Mouse (Mus musculus): ENCODE measurements around the gene Ucp3. TPM values are rescaled to one million over a fixed set of nuclear protein-coding genes. Genes with fewer than 3 reads are reported as not detected.

Ucp3 gene
- total and polyA plus RNA-seq, 3 experiments: 0.13 TPM; not detected in 2

DNA sequence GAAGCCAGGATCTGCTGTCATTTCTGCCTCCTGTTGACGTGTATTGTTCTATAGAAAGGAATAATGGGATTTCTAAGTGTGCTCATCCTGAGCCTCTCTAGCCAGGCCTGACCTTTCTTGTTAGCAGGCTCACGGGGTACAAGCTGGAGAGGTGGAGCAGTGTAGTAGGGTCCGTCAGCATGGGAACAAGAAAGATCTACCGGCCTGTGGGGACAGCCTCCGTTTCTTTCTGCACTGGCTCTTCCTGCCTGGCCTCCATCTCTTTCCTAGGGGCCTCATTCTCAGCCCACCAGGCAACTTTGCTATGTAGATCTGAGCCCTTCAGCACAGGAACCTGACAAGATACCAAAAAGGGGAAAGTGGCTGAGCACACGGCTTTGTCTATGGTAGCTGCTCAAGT is 4.0 kb upstream of the Ucp3 start:
- TF ChIP-seq UBTF (IDR thresholded peaks at IDR 0.05; ENCODE audit: low read depth, low read length) (no peak), ZKSCAN1 (IDR thresholded peaks at IDR 0.05; ENCODE audit: borderline replicate concordance, low read depth, low read length) (no peak), PAX5 (IDR thresholded peaks at IDR 0.05; ENCODE audit: low read length) (no peak), GABPA (IDR thresholded peaks at IDR 0.05; ENCODE audit: insufficient replicate concordance, low read depth, low read length) (no peak), IRF4 (IDR thresholded peaks at IDR 0.05; ENCODE audit: low read depth, low read length) (no peak), CTCF (conservative IDR thresholded peaks at IDR 0.05 in 1 of 2, IDR thresholded peaks at IDR 0.05 in 1 of 2; ENCODE audit: low read depth in 2 of 2, low read length in 2 of 2) (no peak), MYC (IDR thresholded peaks at IDR 0.05; ENCODE audit: low read depth, low read length) (no peak), RCOR1 (conservative IDR thresholded peaks at IDR 0.05; ENCODE audit: low read depth, low read length) (no peak), POLR2AphosphoS2 (IDR thresholded peaks at IDR 0.05; ENCODE audit: low read depth, low read length) (no peak), CHD1 (IDR thresholded peaks at IDR 0.05; ENCODE audit: low read depth, low read length) (no peak), MXI1 (IDR thresholded peaks at IDR 0.05; ENCODE audit: low read depth, low read length) (no peak), CHD2 (IDR thresholded peaks at IDR 0.05; ENCODE audit: low read length) (no peak), ZNF384 (IDR thresholded peaks at IDR 0.05; ENCODE audit: low read depth, low read length) (no peak), E2F4 (IDR thresholded peaks at IDR 0.05; ENCODE audit: insufficient replicate concordance, low read depth, low read length) (no peak)
- Histone ChIP-seq H3K79me2 (replicated peaks; ENCODE audit: control insufficient read depth, extremely low read depth, insufficient read depth, poor library complexity, severe bottlenecking) (no peaks in the 10 kb centered on the region), H3K9ac (ENCODE audit: insufficient read depth, low read depth) (no peak overlapping the region), H3K27me3 (replicated peaks) (no peaks in the 10 kb centered on the region), H3K27ac (ENCODE audit: insufficient read depth, low read depth) (no peak overlapping the region), H3K4me3 (replicated peaks in 1 of 3; ENCODE audit: low read depth in 2 of 3, low read length in 2 of 3, poor library complexity in 1 of 3) (no peak overlapping the region), H3K4me2 (ENCODE audit: insufficient read depth, low read depth, poor library complexity, severe bottlenecking) (no peak overlapping the region), H3K36me3 (replicated peaks in 1 of 2; ENCODE audit: control insufficient read depth in 1 of 2, insufficient read depth in 1 of 2, low read length in 1 of 2) (peaks cover 20 to 73% of the 10 kb centered on the region in 2 experiments), H3K9me3 (replicated peaks; ENCODE audit: low read length) (no peaks in the 10 kb centered on the region), H3K4me1 (ENCODE audit: control insufficient read depth in 1 of 2, insufficient read depth in 2 of 2) (no peaks in the 10 kb centered on the region)
- dilution Hi-C loops (cut with MboI; ENCODE audit: extremely low pct_ligation_motif_present, extremely low pct_unique_long_range_greater_than_20kb, low sequenced_read_pairs) (no loop called here), in situ Hi-C loops (cut with MboI; ENCODE audit: low pct_ligation_motif_present, low pct_unique_long_range_greater_than_20kb, low sequenced_read_pairs) (no loop called here)
- DNase-seq (ENCODE audit: extremely low read depth): no peak

DNA sequence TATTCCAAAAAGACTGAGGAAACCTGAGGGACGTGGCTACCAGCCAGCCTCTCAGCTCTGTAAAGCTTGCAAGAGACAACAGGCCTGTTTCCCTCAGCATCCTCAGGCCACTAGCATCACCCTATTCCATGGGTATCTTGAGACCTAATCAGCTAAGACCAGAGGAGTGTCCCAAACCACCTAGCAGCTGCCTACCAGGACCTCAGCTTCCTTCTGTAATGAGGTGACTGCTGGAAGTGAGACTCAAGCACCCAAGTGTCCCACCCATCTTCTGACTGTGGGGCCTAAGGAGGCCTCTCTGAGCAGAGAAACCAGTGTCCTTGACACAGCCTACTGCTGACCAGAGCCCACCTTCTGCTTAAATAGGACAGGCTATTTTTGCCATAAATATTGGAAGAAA is 3.3 kb upstream of the Ucp3 start:
- Histone ChIP-seq H3K4me2 (ENCODE audit: insufficient read depth, low read depth, poor library complexity, severe bottlenecking) (no peak overlapping the region), H3K79me2 (replicated peaks; ENCODE audit: control insufficient read depth, extremely low read depth, insufficient read depth, poor library complexity, severe bottlenecking) (no peaks in the 10 kb centered on the region), H3K36me3 (replicated peaks in 1 of 2; ENCODE audit: control insufficient read depth in 1 of 2, insufficient read depth in 1 of 2, low read length in 1 of 2) (peaks cover 20 to 65% of the 10 kb centered on the region in 2 experiments), H3K4me1 (ENCODE audit: control insufficient read depth in 1 of 2, insufficient read depth in 2 of 2) (0 out of 4 replicates have a peak, but pooled peaks cover 0 to 3% of the 10 kb centered on the region in 2 experiments), H3K4me3 (replicated peaks in 1 of 3; ENCODE audit: low read depth in 2 of 3, low read length in 2 of 3, poor library complexity in 1 of 3) (no peak overlapping the region), H3K9ac (ENCODE audit: insufficient read depth, low read depth) (no peak overlapping the region), H3K9me3 (replicated peaks; ENCODE audit: low read length) (no peaks in the 10 kb centered on the region), H3K27me3 (replicated peaks) (no peaks in the 10 kb centered on the region), H3K27ac (ENCODE audit: insufficient read depth, low read depth) (no peak overlapping the region)
- DNase-seq (ENCODE audit: extremely low read depth): no peak
- dilution Hi-C loops (cut with MboI; ENCODE audit: extremely low pct_ligation_motif_present, extremely low pct_unique_long_range_greater_than_20kb, low sequenced_read_pairs): no loop called here
- in situ Hi-C loops (cut with MboI; ENCODE audit: low pct_ligation_motif_present, low pct_unique_long_range_greater_than_20kb, low sequenced_read_pairs): no loop called here
- TF ChIP-seq CHD1 (IDR thresholded peaks at IDR 0.05; ENCODE audit: low read depth, low read length): no peak
- TF ChIP-seq IRF4 (IDR thresholded peaks at IDR 0.05; ENCODE audit: low read depth, low read length): no peak
- TF ChIP-seq JUN (IDR thresholded peaks at IDR 0.05; ENCODE audit: insufficient read depth, low read depth, low read length): no peak
- no peak for TF ChIP-seq MAX (IDR thresholded peaks at IDR 0.05; ENCODE audit: low read length)
- no peak for TF ChIP-seq CTCF (conservative IDR thresholded peaks at IDR 0.05 in 1 of 2, IDR thresholded peaks at IDR 0.05 in 1 of 2; ENCODE audit: low read depth in 2 of 2, low read length in 2 of 2)
- no peak for TF ChIP-seq MEF2A (IDR thresholded peaks at IDR 0.05; ENCODE audit: borderline replicate concordance, low read depth, low read length)
- TF ChIP-seq ZKSCAN1 (IDR thresholded peaks at IDR 0.05; ENCODE audit: borderline replicate concordance, low read depth, low read length): no peak
- no peak for TF ChIP-seq CHD2 (IDR thresholded peaks at IDR 0.05; ENCODE audit: low read length)
- TF ChIP-seq SMC3 (IDR thresholded peaks at IDR 0.05; ENCODE audit: low read depth, low read length): no peak
- no peak for TF ChIP-seq JUND (conservative IDR thresholded peaks at IDR 0.05; ENCODE audit: low read depth, low read length)
- TF ChIP-seq ZNF384 (IDR thresholded peaks at IDR 0.05; ENCODE audit: low read depth, low read length): no peak
- no peak for TF ChIP-seq MAFK (IDR thresholded peaks at IDR 0.05; ENCODE audit: insufficient replicate concordance, low read length)
- TF ChIP-seq USF2 (conservative IDR thresholded peaks at IDR 0.05; ENCODE audit: low read depth, low read length): no peak
- no peak for TF ChIP-seq ETS1 (conservative IDR thresholded peaks at IDR 0.05; ENCODE audit: low read depth, low read length)
- TF ChIP-seq POLR2AphosphoS2 (IDR thresholded peaks at IDR 0.05; ENCODE audit: low read depth, low read length): no peak
